Mouse (Mus musculus): ENCODE results near the gene F2r.

F2r gene

GRCm38 (mm10) chr13:95618309-95618712 lies at the start of gene F2r:
Gene F2r (minus strand): TSS chr13:95618487.
- peak; percentile 68 to 70 for DNase-seq (ENCODE audit: low spot score in 2 of 2)

DNA sequence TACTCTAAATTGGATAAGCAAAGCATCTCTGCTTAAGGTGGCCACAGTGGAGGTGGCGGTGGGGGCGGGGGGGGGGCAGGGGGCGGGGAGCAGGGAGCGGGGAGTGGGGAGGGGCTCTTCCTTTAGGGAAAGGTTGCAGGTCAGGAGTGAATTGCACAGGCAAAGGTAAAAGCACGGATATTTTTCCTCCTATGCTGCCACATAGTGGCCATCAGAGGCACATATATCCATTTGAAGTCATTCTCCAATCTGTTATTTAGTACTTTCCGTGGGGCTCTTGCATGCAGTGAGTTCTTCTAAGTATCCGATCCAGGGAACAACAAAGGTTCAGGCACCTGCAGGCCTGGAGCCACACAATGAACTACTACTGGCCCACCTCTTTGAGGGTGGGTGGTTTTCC lies 49.0 kb upstream of the F2r start:
- DNase-seq (ENCODE audit: low spot score in 2 of 2): no peak

- no peak for DNase-seq (ENCODE audit: low spot score in 2 of 2)
These were observed 47.5 kb upstream of the F2r start for GRCm38 (mm10) chr13:95665644-95666356.

GRCm38 (mm10) chr13:95663834-95664233 lies 45.5 kb upstream of the F2r start:
- DNase-seq (ENCODE audit: low spot score in 2 of 2): no peak

GRCm38 (mm10) chr13:95659432-95659831 lies 41.1 kb upstream of the F2r start:
- no peak for DNase-seq (ENCODE audit: low spot score in 2 of 2)

DNA sequence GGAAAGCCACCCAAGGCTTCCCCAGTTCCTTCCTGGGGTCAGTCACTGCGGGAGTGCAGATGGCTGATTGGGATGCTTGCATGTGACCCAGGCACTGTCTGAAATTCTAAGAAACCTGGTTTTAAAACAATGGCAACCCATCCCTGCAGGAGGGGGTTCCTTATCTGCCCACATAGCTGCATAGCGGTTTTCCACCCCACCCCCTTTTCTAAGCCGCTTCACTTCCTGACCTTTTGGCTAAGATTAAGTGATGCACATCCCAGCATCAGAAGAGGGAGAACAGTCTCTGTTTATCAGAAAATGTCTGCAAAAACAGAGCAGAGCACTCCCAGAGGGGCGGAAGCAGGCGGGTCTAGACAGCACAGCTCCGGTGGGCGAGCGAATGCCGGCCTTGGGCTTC lies 38.9 kb upstream of the F2r start:
- no peak for DNase-seq (ENCODE audit: low spot score in 2 of 2)

DNA sequence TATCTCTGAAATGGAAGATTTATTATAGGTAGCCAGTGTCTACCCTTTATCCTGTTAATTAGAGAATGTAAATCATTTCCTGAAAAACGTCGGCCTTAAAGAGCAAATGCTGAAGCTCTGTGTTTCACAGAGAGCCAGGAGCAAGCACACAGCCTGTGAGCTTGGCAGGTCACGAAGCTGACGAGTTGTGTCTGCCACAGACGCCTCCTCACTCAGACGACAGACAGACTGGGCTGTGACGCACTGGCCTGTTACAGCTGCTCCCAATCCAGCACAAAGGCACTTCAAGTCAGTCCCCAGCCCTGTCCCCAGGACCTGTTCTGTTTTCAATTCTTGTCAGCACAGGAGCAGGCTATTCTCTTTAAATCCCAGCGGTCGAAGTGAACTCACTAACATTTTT lies 37.0 kb upstream of the F2r start:
- DNase-seq (ENCODE audit: low spot score in 2 of 2): no peak

DNA sequence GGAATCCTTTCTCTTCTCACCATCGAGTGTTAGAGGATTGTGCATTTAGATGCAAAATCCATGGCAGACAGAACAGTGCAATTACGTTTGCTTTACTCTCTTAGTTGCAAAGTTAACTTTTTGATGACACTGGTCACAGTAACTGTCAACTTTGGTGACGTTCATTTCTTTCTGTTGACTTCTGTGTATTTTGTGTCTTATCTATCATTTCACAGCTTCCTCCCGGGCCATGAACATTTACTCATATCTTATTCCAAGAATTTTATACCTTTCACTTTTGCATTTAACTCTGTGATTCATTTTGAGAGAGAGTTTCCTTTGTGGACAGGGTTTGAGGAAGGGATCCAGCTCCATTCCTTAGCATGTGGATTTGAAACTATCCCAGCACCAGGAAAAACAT lies 35.4 kb upstream of the F2r start:
- no peak for DNase-seq (ENCODE audit: low spot score in 2 of 2)

DNA sequence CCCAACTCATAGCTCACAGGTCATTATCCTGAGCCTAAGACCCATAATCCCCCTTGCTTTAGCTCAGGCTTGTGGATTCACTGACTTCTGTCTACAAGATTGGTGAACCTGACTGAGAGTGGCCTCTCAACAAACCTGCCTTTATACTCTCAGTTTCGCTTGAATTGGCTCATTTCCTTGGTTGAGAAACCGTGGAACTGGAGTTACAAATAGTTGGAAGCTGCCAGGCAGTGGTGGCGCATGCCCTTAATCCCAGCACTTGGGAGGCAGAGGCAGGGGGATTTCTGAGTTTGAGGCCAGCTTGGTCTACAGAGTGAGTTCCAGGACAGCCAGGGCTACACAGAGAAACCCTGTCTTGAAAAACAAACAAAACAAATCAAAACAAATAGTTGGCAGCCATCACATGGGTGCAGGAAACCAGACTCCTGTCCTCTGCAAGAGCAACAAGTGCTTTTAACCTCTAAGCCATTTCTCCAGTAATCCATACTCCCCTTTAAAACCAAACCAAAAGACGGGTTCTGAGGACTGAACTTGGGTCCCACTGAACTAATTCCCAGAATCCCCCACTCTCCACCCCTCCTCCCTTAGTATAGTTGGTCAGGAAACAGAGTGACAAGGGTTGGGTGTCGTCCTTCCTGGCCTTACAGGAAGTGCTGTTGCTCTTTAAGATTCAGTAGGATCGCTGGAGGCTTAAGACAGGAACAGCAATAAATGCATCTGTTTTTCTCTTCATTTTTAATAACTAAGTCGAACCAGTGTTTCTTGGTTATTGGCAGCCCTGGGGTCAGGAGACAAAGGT lies 33.8 kb upstream of the F2r start:
- no peak for DNase-seq (ENCODE audit: low spot score in 2 of 2)

DNA sequence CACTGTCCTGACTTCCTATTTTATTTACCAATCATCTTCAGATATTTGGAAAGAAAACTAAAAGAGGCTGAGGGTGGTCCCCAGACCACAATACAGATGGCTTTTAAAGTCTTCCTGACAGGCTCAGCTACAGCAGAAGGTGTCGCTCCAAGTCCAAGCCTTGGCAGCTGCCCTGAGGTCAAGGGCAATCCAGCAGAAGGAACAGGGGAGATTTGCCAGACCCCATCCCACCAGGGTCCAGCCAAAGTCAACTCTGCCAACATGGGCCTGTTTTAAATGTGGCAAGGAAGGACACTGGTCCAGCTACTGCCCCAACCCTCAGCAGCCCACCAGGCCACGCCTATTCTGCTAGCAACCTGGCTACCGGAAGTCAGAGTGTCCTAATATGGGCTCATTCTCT lies 31.7 kb upstream of the F2r start:
- no peak for DNase-seq (ENCODE audit: low spot score in 2 of 2)

DNA sequence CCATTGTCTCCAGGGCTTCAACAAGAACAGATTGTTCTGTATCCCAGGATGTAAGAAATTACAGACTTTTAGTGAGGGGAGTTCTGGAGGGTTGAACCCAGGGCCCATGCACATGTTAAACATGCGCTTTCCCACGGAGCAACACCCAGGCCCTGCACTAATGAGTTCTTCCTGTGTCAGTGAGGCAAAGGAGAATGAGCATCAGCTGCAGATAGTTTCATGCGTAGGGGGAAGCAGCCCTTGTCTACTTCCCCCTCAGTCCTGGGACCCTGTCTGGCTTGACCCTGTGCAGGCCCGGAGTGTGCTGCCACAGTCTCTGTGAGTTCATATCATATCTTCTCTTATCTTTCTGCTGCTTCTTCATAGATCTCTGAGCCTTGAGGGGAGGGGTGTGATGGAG lies 29.0 kb upstream of the F2r start:
- DNase-seq (ENCODE audit: low spot score in 2 of 2): no peak

DNA sequence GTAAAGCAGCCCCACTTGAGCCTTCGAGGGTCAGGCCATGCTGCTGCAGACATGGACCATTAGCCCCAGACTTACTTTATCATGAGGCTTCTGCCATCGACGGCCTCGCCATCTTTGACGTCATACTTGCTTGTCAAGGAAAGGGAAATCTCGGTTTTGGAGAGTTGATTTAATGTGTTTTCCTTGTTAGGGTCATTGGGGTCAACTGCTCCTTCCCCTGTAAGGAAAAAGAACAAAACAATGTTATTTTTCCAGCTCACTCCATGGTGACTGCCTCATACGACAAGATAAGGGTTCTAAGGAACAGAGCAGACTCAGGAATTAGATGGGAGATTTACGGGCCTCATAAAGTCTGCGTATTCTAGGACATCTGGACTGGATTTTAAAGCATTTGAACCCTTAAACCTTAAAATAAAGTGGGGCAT lies 28.4 kb upstream of the F2r start:
- DNase-seq (ENCODE audit: low spot score in 2 of 2): no peak

- no peak for DNase-seq (ENCODE audit: low spot score in 2 of 2)
These were observed 25.5 kb upstream of the F2r start for GRCm38 (mm10) chr13:95643740-95644139.

DNA sequence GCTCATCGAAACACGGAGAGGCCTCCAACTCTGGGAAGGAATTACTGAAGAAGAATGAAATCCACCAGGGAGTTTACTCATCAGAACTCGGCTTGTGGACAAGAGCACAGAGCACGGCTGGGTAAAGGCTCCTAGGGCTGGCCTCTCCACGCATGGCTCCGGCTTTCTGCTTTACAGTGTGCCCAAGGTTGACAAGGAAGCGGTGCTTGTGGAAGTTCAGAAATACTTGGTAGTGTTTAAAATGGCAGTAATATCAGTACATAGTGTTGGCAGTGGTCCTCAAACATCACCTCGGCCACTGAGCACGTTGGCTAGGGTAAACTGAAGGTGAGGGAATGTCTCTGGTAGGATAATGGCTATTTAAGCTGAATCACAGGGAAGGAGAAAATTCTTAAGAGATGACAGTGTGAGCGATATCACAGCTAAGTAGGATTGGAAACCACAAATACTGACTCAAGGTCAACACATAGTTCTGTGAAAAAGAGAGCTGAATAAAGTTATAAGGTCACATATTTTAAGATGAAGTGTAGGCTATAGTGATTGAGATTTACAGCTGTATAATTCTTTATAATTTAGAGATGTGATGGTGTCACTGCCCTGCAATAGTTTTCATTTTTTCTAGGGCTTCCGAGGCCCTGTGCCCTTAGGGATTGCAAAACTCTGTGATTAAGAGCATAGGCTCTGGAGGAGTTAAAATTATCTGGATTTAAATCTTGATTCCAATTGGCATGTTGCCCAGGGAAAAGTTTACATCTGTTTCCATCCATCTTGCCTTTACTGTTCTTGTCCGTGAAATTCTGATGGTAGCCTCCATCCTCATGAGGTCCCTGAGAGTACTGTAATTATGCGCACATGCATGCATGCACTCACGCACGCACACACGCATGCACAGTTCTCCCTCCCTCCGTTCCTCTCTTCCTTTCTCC lies 23.0 kb upstream of the F2r start:
- DNase-seq (ENCODE audit: low spot score in 2 of 2): no peak

DNA sequence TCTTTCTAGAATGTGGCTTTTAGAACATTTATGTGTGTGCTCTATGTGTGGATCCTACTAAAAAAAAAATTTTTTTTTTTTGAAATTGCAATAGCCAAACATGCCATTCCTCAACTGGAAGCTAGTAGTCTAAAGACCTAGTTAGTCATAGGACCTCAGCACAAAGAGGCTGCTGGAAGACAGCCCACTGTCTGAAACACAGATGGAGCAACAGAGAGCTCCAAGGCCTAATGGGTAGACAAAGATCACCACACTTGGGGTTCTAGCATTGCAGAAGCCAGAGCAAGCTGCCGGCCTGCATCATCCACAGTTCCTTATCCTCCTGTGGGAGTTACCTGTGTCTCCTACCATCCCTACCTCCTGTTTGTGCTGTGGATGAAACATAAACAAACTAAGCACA lies 22.1 kb upstream of the F2r start:
- DNase-seq (ENCODE audit: low spot score in 2 of 2): no peak

DNA sequence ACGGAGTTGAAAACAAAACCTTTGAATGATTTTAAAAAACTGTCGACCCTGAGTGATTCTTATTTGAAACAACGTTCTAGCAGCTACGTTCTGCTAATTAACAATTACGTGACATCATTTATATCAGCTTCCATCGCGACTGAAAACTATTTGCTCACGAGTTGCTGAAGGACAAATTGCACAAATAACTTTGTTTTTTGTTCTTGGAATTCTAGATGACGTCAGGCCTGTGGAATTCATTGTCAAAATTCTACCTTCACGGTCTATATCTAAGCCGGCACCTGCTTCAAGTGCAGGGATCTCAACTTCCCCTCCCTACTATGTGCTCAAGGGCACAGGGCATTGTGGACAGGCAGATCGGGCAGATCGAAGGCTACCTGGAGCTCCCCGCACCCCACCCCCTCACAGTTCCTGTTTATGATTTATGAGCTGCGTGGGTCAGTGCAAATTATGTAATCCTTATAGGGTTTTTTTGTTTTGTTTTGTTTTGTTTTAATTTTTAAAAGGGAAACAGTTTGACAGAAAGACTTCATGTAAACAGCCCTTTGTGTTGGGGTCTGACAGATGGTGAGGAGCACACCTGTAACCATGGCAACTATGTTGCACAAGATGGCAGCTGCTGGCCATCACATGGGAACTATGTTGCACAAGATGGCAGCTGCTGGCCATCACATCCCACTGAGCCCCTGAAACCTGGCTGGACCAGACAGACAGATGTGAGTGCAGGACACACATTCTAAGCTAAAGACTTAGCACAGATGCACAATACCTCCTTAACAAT lies 21.2 kb upstream of the F2r start:
- DNase-seq (ENCODE audit: low spot score in 2 of 2): no peak

GRCm38 (mm10) chr13:95638894-95639293 lies 20.6 kb upstream of the F2r start:
- DNase-seq (ENCODE audit: low spot score in 2 of 2): peak in 1 of 2 experiments; percentile 19

- no peak for DNase-seq (ENCODE audit: low spot score in 2 of 2)
These were observed 19.4 kb upstream of the F2r start for GRCm38 (mm10) chr13:95637737-95638136.

- no peak for DNase-seq (ENCODE audit: low spot score in 2 of 2)
These were observed 17.0 kb upstream of the F2r start for GRCm38 (mm10) chr13:95635301-95635700.

DNA sequence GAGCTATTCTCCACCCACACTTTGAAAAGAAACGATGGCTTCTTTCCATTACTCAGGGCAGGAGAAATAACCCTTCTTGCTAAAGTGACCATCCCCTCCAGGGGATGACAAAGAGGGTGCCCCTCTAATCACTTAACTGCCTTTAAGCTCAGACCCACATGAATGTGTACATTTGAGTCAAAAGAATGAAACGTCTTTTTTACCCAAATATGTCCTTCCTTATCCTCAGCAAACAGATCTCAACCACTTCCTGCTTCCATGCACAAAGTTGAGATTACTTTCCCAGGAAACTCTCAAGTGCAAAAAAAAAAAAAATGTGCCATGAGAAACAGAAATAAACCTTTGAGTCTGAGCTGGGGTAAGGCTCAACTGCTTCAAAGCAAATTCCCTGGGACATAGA lies 16.2 kb upstream of the F2r start:
- no peak for DNase-seq (ENCODE audit: low spot score in 2 of 2)

DNA sequence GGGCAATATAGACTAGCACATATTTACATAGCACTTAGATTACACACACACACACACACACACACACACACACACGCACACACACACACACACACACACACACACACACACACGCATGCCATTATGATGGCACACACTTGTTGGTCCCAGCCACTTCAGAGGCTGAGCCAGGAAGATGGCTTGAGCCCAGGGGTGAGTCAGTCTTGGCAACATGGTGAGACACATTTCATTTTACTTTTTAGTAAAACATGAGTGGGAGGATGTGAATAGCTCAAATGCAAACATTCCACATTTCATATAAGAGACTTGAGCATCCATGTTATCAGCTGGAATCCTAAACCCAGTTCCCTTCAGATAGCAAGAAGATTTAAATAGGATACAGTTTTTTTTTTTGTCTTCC lies 15.1 kb upstream of the F2r start:
- DNase-seq (ENCODE audit: low spot score in 2 of 2): no peak

Measured in spleen, postnatal 36 days (tissue).